Mouse (Mus musculus) embryonic facial prominence, embryonic 10.5 days (tissue): Measurements from ENCODE around the gene Slc22a23. TPM values are rescaled to one million over a fixed set of nuclear protein-coding genes. Genes with fewer than 3 reads are reported as not detected.
A peak's percentile ranks its signal among the peaks of the same experiment; 100 is the strongest.

Experiments used
- DNase-seq: peaks from one replicate; pipeline ENCODE4 v3.0.0-alpha.2; 2017; ENCODE audit warnings: low spot score
- H3K27ac ChIP-seq: fragments of 300-500 bp; sonication (generic); replicated peaks from 2 replicates; pipeline ENCODE4 v1.5.1; 2016; ENCODE audit warnings: mild to moderate bottlenecking
- H3K27me3 ChIP-seq: fragments of 300-500 bp; sonication (generic); replicated peaks from 2 replicates; pipeline ENCODE4 v1.6.1; 2016; ENCODE audit warnings: low read depth, mild to moderate bottlenecking; ENCODE audit not compliant: poor library complexity, severe bottlenecking
- H3K36me3 ChIP-seq: fragments of 300-500 bp; sonication (generic); replicated peaks from 2 replicates; pipeline ENCODE4 v1.6.1; 2016; ENCODE audit warnings: mild to moderate bottlenecking, moderate library complexity
- H3K4me1 ChIP-seq: fragments of 300-500 bp; sonication (generic); 2 replicates; pipeline ENCODE4 v1.6.1; 2016
- H3K4me3 ChIP-seq: fragments of 300-500 bp; sonication (generic); 2 replicates; pipeline ENCODE4 v1.5.1; 2016; ENCODE audit warnings: mild to moderate bottlenecking, moderate library complexity
- H3K9me3 ChIP-seq: fragments of 300-500 bp; sonication (generic); 2 replicates; pipeline ENCODE4 v1.6.1; 2016; ENCODE audit warnings: mild to moderate bottlenecking
- WGBS: fragments of 180-500 bp; shearing (Covaris S2); methylation state at CpG from one replicate; pipeline ENCODE4 v1.1.7; 2016; 5-methylcytosine and 5-hydroxymethylcytosine counted together
- polyA plus RNA-seq: library from polyadenylated mRNA; unstranded; fragments of >200 nt; fragmentation: Nextera tagmentation; extraction: Ambion mirVana; gene quantifications from 2 replicates; pipeline ENCODE4 v1.2.1, GENCODE M21; 2016

Gene Slc22a23
- polyA plus RNA-seq, 1 experiment from 2014 or later: 2.9 TPM

DNA sequence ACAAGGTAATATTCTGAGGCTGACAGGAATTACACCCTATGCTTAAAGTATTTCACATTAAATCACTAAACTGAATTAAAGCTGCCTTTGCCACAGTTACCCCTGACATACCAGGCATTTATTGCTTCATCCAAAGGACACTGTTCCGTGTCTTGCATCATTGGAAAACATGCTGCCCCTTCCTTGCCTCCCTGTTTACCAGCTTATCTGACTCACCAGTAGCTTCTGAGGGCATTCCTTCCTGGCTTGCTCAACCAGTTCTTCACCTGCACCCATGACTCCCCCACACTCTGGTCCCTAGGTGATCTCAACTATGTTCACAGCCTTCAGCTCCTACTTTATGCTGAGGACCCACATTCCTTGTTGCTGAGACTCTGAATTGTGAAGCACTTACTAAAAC, 54.6 kb downstream of the Slc22a23 start:
- Histone ChIP-seq H3K9me3 (no peaks in the 10 kb centered on the region), H3K27ac (no peak overlapping the region), H3K4me1 (peaks cover 28% of the 10 kb centered on the region), H3K36me3 (no peaks in the 10 kb centered on the region), H3K4me3 (no peak overlapping the region), H3K27me3 (no peaks in the 10 kb centered on the region)
- no peak for DNase-seq
- WGBS: 87% methylated on average over 1 of the region's 1 CpGs

DNA sequence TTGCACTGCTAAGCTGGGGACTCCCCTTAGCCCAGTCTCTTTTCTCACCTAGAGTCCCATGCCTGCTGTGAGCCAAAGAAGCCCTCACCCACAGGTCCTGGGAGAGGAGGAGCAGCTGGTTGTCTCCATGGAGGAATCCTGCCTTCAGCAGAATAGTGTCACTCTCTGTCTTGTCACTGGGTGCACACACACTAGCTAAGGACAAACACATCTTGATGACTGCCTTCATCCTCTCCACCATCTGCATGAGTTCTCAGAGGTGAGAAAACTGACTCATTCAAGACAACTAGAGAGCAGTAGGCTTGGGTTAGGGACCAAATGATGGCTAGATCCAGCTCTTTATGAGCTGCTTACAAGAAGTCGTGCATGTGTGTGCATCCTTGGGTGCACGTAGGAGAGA, 55.4 kb downstream of the Slc22a23 start:
- Histone ChIP-seq H3K4me3 (no peak overlapping the region), H3K4me1 (peaks cover 28% of the 10 kb centered on the region), H3K27ac (0 out of 2 replicates have a peak overlapping the region, but pooled peaks have one; percentile 7), H3K27me3 (no peaks in the 10 kb centered on the region), H3K9me3 (no peaks in the 10 kb centered on the region), H3K36me3 (no peaks in the 10 kb centered on the region)
- DNase-seq: no peak
- WGBS: 91% methylated on average over 2 of the region's 2 CpGs

DNA sequence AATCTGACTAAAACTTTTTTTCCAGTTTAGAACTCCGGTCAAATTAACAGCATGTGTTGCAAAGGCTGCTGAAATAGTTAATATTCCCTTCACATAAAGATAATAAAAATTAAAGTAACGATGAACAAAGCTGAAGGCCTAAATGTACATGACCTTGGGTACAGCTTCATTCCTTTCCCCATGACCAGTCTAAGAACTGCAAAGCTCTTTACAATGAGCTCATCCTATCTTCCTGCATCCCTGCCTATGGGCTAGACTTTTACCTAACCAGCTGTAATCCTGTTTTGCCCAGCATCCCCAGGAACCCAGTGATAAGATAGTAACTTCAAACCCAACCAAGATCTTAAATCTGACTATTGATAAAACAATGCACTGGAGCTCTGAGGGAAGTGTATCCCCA, 56.9 kb downstream of the Slc22a23 start:
- 71% methylated on average over 2 of the region's 2 CpGs for WGBS
- peak overlapping the region; percentile 65; the same call in 1 of the 2 replicates for H3K27ac ChIP-seq
- DNase-seq: no peak
- H3K27me3 ChIP-seq: no peaks in the 10 kb centered on the region
- no peaks in the 10 kb centered on the region for H3K9me3 ChIP-seq
- H3K4me3 ChIP-seq: no peak overlapping the region
- H3K4me1 ChIP-seq: peaks cover 28% of the 10 kb centered on the region
- H3K36me3 ChIP-seq: no peaks in the 10 kb centered on the region

DNA sequence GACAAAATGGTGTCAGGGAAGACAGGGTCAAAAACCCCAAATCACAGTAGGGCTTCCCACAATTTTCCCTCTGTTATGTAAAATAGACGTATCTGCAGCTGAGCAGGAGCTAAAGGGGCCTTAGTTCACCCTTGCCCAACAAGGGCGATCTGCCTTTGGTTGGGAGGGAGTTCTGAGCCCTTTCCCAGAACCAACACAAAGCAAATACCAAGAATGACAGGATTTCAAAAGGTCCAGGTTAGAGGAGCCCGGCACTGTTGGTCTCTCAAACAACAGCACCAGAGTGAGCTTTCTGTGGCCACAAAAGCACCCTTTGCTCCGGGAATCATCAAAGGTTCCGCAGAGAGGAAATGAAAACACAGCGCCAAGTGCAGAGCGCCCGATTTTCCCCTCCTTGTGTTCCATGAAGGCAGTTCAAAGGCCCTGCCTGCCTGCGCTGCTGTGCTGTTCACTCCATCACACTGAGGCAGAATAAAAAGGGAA, 57.3 kb downstream of the Slc22a23 start:
- H3K4me1 ChIP-seq: peaks cover 28% of the 10 kb centered on the region
- WGBS: 13% methylated on average over 9 of the region's 9 CpGs
- H3K9me3 ChIP-seq: no peaks in the 10 kb centered on the region
- no peaks in the 10 kb centered on the region for H3K36me3 ChIP-seq
- no peak overlapping the region for H3K4me3 ChIP-seq
- H3K27ac ChIP-seq: peak overlapping the region; percentile 65; the same call in 1 of the 2 replicates
- no peaks in the 10 kb centered on the region for H3K27me3 ChIP-seq
- peak; percentile 50 for DNase-seq

GRCm38 (mm10) chr13:34281360-34281759, 63.6 kb downstream of the Slc22a23 start:
- no peak overlapping the region for H3K4me3 ChIP-seq
- H3K4me1 ChIP-seq: peaks cover 11% of the 10 kb centered on the region
- 0 out of 2 replicates have a peak, but pooled peaks cover 1% of the 10 kb centered on the region for H3K36me3 ChIP-seq
- no peak for DNase-seq
- H3K27me3 ChIP-seq: no peaks in the 10 kb centered on the region
- H3K27ac ChIP-seq: no peak overlapping the region
- 89% methylated on average over 6 of the region's 6 CpGs for WGBS
- no peaks in the 10 kb centered on the region for H3K9me3 ChIP-seq

DNA sequence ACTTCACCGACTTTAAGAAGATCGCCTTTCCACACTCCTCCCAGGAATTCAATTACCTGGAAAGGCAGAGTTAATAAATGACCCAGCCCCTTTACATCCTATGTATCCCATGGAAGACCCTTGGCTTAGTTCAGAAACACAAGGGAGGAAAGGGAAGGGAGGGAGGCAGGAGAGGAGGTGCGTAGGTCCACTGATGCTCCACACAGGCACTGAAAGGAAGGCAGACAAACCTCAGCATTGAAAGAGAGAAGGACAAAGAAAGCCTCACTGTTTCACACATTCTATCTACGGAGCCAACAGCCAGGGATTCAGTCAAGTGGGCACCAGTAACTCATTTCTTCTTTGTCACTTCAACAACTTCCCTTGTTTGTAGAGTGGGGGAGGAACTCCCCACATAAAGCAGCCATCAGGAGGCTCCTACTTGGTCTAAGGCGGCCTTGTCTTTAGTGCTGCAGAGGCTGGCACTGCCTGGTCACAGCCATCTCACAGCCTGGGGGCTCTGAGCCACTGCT, 66.2 kb downstream of the Slc22a23 start:
- Histone ChIP-seq H3K9me3 (no peaks in the 10 kb centered on the region), H3K4me3 (no peak overlapping the region), H3K27me3 (no peaks in the 10 kb centered on the region), H3K27ac (peak overlapping the region; percentile 19; the same call in 1 of the 2 replicates), H3K36me3 (0 out of 2 replicates have a peak, but pooled peaks cover 6% of the 10 kb centered on the region), H3K4me1 (peaks cover 11% of the 10 kb centered on the region)
- DNase-seq: no peak
- WGBS: 66% methylated on average over 5 of the region's 5 CpGs

GRCm38 (mm10) chr13:34278288-34278701, 66.7 kb downstream of the Slc22a23 start:
- Histone ChIP-seq H3K27me3 (no peaks in the 10 kb centered on the region), H3K27ac (no peak overlapping the region), H3K4me1 (peaks cover 11% of the 10 kb centered on the region), H3K9me3 (no peaks in the 10 kb centered on the region), H3K4me3 (no peak overlapping the region), H3K36me3 (0 out of 2 replicates have a peak, but pooled peaks cover 6% of the 10 kb centered on the region)
- no peak for DNase-seq
- 66% methylated on average over 6 of the region's 6 CpGs for WGBS

- Histone ChIP-seq H3K36me3 (0 out of 2 replicates have a peak, but pooled peaks cover 6% of the 10 kb centered on the region), H3K4me3 (no peak overlapping the region), H3K9me3 (no peaks in the 10 kb centered on the region), H3K4me1 (peaks cover 15% of the 10 kb centered on the region), H3K27me3 (no peaks in the 10 kb centered on the region), H3K27ac (no peak overlapping the region)
- WGBS: 96% methylated on average over 2 of the region's 2 CpGs
- no peak for DNase-seq
These were observed 67.4 kb downstream of the Slc22a23 start for GRCm38 (mm10) chr13:34277611-34278010.

DNA sequence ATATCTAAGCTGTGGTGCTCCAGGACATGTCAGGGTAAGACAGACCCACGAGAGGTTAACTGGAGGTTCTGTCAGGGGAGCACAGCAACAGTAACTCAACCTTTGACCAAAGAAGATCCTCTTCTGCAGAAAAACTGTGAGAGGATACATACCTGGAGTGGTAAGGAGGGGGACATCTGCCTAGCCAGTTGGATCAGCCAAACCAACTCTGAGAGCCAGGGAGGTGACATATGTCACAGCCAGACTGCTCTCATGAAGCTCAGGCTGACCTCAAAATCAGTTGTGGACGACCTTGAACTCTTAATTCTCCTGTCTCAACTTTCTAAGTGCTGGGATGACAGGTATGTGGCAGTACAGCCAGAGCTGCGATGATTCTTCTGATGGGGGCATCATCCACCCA, 68.0 kb downstream of the Slc22a23 start:
- peaks cover 21% of the 10 kb centered on the region for H3K4me1 ChIP-seq
- H3K36me3 ChIP-seq: 0 out of 2 replicates have a peak, but pooled peaks cover 6% of the 10 kb centered on the region
- H3K4me3 ChIP-seq: no peak overlapping the region
- no peaks in the 10 kb centered on the region for H3K9me3 ChIP-seq
- H3K27me3 ChIP-seq: no peaks in the 10 kb centered on the region
- WGBS: 79% methylated on average over 3 of the region's 3 CpGs
- no peak overlapping the region for H3K27ac ChIP-seq
- no peak for DNase-seq

DNA sequence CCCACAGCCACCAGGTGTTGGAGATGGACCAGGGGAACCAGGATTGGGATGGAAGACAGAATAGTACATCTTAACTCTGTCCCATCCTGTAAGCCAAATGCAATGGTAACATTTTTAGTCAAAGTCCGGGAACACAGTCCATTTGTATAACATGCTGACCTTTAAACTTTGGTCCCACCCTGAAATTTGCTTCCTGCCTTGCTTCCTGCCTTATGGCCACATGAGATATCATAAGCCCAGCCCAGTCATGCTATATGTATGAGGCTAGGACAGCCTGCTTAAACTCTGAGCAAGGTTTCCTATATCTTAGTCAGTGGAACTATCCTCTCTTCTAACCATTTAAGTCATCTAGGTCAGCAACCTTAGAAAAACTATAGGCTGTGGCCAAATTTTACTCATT, 70.1 kb downstream of the Slc22a23 start:
- no peak for DNase-seq
- no peak overlapping the region for H3K27ac ChIP-seq
- H3K36me3 ChIP-seq: 0 out of 2 replicates have a peak, but pooled peaks cover 6% of the 10 kb centered on the region
- no peak overlapping the region for H3K4me3 ChIP-seq
- no peaks in the 10 kb centered on the region for H3K9me3 ChIP-seq
- H3K4me1 ChIP-seq: peaks cover 32% of the 10 kb centered on the region
- no peaks in the 10 kb centered on the region for H3K27me3 ChIP-seq
- WGBS: 83% methylated on average over 1 of the region's 1 CpGs

GRCm38 (mm10) chr13:34274417-34274816, 70.6 kb downstream of the Slc22a23 start:
- Histone ChIP-seq H3K27ac (no peak overlapping the region), H3K4me3 (no peak overlapping the region), H3K27me3 (no peaks in the 10 kb centered on the region), H3K4me1 (peaks cover 32% of the 10 kb centered on the region), H3K36me3 (0 out of 2 replicates have a peak, but pooled peaks cover 6% of the 10 kb centered on the region), H3K9me3 (no peaks in the 10 kb centered on the region)
- DNase-seq: no peak
- WGBS: 98% methylated on average over 2 of the region's 2 CpGs

DNA sequence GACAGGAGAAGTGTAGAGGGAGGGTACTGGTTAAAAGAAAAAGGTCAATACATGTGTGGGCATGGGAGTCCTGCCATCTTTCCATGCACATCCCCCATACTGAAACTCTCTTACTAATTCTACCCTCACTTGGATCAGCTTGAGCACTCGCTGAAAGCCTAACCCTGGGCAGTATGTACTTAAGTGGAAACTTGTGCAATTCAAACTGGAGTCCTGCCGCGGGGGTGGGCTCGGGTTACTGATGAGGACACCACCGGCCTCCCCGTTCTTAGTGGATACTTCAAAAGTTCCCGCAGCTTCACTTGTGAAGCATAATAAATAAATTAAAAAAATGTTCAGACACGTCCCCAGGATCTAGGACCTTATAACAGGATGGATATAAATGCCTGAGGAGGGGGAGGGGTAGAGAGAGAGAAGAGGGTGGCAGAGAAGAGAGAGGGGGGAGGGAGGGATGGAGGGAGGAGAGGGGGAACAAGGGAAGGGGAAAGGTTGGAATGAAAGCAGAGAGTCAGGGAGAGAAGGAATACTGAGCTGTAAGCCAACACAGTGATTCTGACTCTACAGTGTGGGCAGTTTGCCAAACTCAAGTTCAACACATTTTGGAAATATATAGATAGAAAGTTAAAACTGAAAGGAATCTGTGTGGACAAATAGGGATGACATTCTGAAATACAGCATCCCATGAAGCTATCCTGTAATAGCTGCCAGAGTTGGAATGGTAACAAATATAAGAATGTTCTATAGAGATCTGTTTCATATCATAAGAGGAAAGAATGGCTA, 72.5 kb downstream of the Slc22a23 start:
- H3K9me3 ChIP-seq: no peaks in the 10 kb centered on the region
- H3K36me3 ChIP-seq: 0 out of 2 replicates have a peak, but pooled peaks cover 6% of the 10 kb centered on the region
- H3K27ac ChIP-seq: peak overlapping the region; percentile 44; the same call in 1 of the 2 replicates
- 0 out of 2 replicates have a peak overlapping the region, but pooled peaks have one; percentile 13 for H3K4me3 ChIP-seq
- DNase-seq: peak; percentile 61
- H3K4me1 ChIP-seq: peaks cover 20% of the 10 kb centered on the region
- H3K27me3 ChIP-seq: no peaks in the 10 kb centered on the region
- WGBS: 25% methylated on average over 8 of the region's 8 CpGs
